Comparison of ENCODE assay signal across 20 mouse cellular contexts in the genomic region with DNA sequence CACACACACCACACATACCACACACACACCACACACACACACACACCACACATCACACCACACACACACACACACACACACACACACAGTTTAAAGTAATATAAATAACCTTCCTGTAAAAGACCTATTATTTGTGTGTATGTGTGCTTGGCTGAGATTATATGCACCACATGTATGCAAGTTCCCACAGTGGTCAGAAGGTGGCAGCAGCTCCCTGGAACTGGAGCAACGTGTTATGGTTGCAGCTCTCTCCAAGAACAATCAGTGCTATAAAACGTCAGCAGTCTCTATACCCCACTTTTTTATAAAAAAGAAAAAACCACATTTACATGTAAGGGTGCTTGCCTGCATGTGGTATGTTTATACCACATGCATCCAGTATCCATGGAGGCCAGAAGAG. TPM values are rescaled to one million over a fixed set of nuclear protein-coding genes. Genes with fewer than 3 reads are reported as not detected.
A peak's percentile ranks its signal among the peaks of the same experiment; 100 is the strongest.
DNase-seq lines count a peak whose midpoint lies in the region; ATAC-seq and TF ChIP-seq lines count a peak whose summit lies in the region.
"Had no signal": no experiment of that assay in that cellular context is flagged by ENCODE, and none has a peak within 500 bp of the region (broad histone marks: within the 10 kb centered on the region; RNA-seq: fewer than 3 reads in every experiment).

No protein-coding gene starts in this region.

- no peak for DNase-seq in forebrain, postnatal 0 days
- no peak for DNase-seq in forebrain, embryonic 11.5 days (ENCODE audit: low spot score)
- no peak for DNase-seq in liver, adult 2 months (ENCODE audit: extremely low read depth, low read depth, low spot score)
- DNase-seq in A20 (ENCODE audit: low read depth, low spot score) = peak; percentile 34
- no peak for DNase-seq in adrenal gland, postnatal 36 days
- no peak for DNase-seq in layer of hippocampus, adult 11-12 months (ENCODE audit: low spot score)
- DNase-seq: cerebellum, adult 8-10 months; kidney, adult 8-10 months; liver, postnatal 0 days; spleen, adult 18-20 months had no signal

- TF ChIP-seq POLR2A in liver, adult 2 months (IDR thresholded peaks at IDR 0.05; ENCODE audit: extremely low read depth, insufficient read depth, low read length) = no peak

- peak; percentile 46 for TF ChIP-seq CTCF in forebrain, postnatal 0 days (IDR thresholded peaks at IDR 0.05; ENCODE audit: low read depth)
- TF ChIP-seq CTCF in liver, adult 2 months (IDR thresholded peaks at IDR 0.05; ENCODE audit: low read depth, low read length) = peak; percentile 23; the same call in 1 of the 2 replicates
- peak; percentile 74 for TF ChIP-seq CTCF in intestine, postnatal 0 days (IDR thresholded peaks at IDR 0.05; ENCODE audit: low read depth)

- H3K27ac ChIP-seq in forebrain, postnatal 0 days (ENCODE audit: low read depth, low read length) = no peak overlapping the region
- no peak overlapping the region for H3K27ac ChIP-seq in forebrain, embryonic 11.5 days (ENCODE audit: low read depth, low read length)
- H3K27ac ChIP-seq in liver, adult 2 months (replicated peaks; ENCODE audit: insufficient read depth, low read depth, low read length) = no peak overlapping the region
- no peak overlapping the region for H3K27ac ChIP-seq in liver, embryonic 12.5 days
- H3K27ac ChIP-seq in intestine, postnatal 0 days (ENCODE audit: low read depth, low read length) = no peak overlapping the region; the same call in 1 of the 2 replicates
- H3K27ac ChIP-seq: hindbrain, embryonic 12.5 days; limb, embryonic 10.5 days; midbrain, embryonic 15.5 days; neural tube, embryonic 12.5 days had no signal

- 0 out of 2 replicates have a peak, but pooled peaks cover 4% of the 10 kb centered on the region for H3K27me3 ChIP-seq in forebrain, postnatal 0 days (ENCODE audit: insufficient read depth, low read length)
- peaks cover 12% of the 10 kb centered on the region for H3K27me3 ChIP-seq in forebrain, embryonic 11.5 days (ENCODE audit: control insufficient read depth, insufficient read depth, low read length)
- H3K27me3 ChIP-seq in liver, adult 2 months (ENCODE audit: control insufficient read depth, insufficient read depth, low read length) = no peaks in the 10 kb centered on the region
- H3K27me3 ChIP-seq in liver, embryonic 12.5 days (replicated peaks) = peaks cover 48% of the 10 kb centered on the region
- H3K27me3 ChIP-seq in intestine, postnatal 0 days (replicated peaks; ENCODE audit: control insufficient read depth, insufficient read depth, low read length) = no peaks in the 10 kb centered on the region

- H3K4me2 ChIP-seq in forebrain, postnatal 0 days (ENCODE audit: low read depth) = no peak overlapping the region
- no peak overlapping the region for H3K4me2 ChIP-seq in forebrain, embryonic 11.5 days (ENCODE audit: low read depth, low read length, severe bottlenecking)
- no peak overlapping the region for H3K4me2 ChIP-seq in liver, embryonic 12.5 days
- peak overlapping the region; percentile 69 for H3K4me2 ChIP-seq in intestine, postnatal 0 days (replicated peaks; ENCODE audit: low read depth)
- H3K4me2 ChIP-seq: hindbrain, embryonic 12.5 days; midbrain, embryonic 15.5 days; neural tube, embryonic 12.5 days had no signal

- H3K9ac ChIP-seq in forebrain, postnatal 0 days = no peak overlapping the region
- H3K9ac ChIP-seq in forebrain, embryonic 11.5 days (ENCODE audit: low read length) = no peak overlapping the region
- H3K9ac ChIP-seq in liver, adult 2 months (ENCODE audit: low read depth, low read length) = no peak overlapping the region
- H3K9ac ChIP-seq in liver, embryonic 12.5 days = no peak overlapping the region
- no peak overlapping the region for H3K9ac ChIP-seq in intestine, postnatal 0 days (ENCODE audit: low read depth, low read length)
- H3K9ac ChIP-seq: hindbrain, embryonic 12.5 days; liver, postnatal 0 days; midbrain, embryonic 15.5 days; neural tube, embryonic 12.5 days had no signal

- H3K9me3 ChIP-seq in forebrain, postnatal 0 days (ENCODE audit: low read length) = no peaks in the 10 kb centered on the region
- H3K9me3 ChIP-seq in forebrain, embryonic 11.5 days (ENCODE audit: control insufficient read depth, low read length) = no peaks in the 10 kb centered on the region; the same call in 1 of the 2 replicates
- H3K9me3 ChIP-seq in liver, embryonic 12.5 days (replicated peaks) = peaks cover 7% of the 10 kb centered on the region
- no peaks in the 10 kb centered on the region for H3K9me3 ChIP-seq in intestine, postnatal 0 days (ENCODE audit: control insufficient read depth)
- H3K9me3 ChIP-seq: limb, embryonic 10.5 days; midbrain, embryonic 15.5 days had no signal

- no peak for ATAC-seq in forebrain, postnatal 0 days
- no peak for ATAC-seq in forebrain, embryonic 11.5 days (replicated peaks; ENCODE audit: low FRiP score)
- no peak for ATAC-seq in liver, embryonic 12.5 days
- no peak for ATAC-seq in intestine, postnatal 0 days
- ATAC-seq: liver, postnatal 0 days; midbrain, embryonic 15.5 days had no signal

- H3K36me3 ChIP-seq in forebrain, postnatal 0 days (ENCODE audit: insufficient read depth) = no peaks in the 10 kb centered on the region
- no peaks in the 10 kb centered on the region for H3K36me3 ChIP-seq in forebrain, embryonic 11.5 days (ENCODE audit: control insufficient read depth, insufficient read depth, low read length)
- H3K36me3 ChIP-seq in liver, adult 2 months (ENCODE audit: control insufficient read depth, insufficient read depth, low read length) = no peaks in the 10 kb centered on the region
- H3K36me3 ChIP-seq in liver, embryonic 12.5 days = no peaks in the 10 kb centered on the region
- H3K36me3 ChIP-seq in intestine, postnatal 0 days (ENCODE audit: control insufficient read depth, insufficient read depth) = peaks cover 5% of the 10 kb centered on the region; the same call in 1 of the 2 replicates
- H3K36me3 ChIP-seq: hindbrain, embryonic 12.5 days; limb, embryonic 10.5 days; midbrain, embryonic 15.5 days; neural tube, embryonic 12.5 days had no signal

- H3K4me3 ChIP-seq in forebrain, postnatal 0 days (ENCODE audit: low read depth, low read length) = no peak overlapping the region
- no peak overlapping the region for H3K4me3 ChIP-seq in forebrain, embryonic 11.5 days (ENCODE audit: low read depth, low read length)
- no peak overlapping the region for H3K4me3 ChIP-seq in liver, adult 2 months (ENCODE audit: insufficient read depth, low read depth, low read length)
- no peak overlapping the region for H3K4me3 ChIP-seq in liver, embryonic 12.5 days
- no peak overlapping the region for H3K4me3 ChIP-seq in intestine, postnatal 0 days (ENCODE audit: low read depth, low read length)
- H3K4me3 ChIP-seq: hindbrain, embryonic 12.5 days; limb, embryonic 10.5 days; midbrain, embryonic 15.5 days; neural tube, embryonic 12.5 days had no signal

- 68% methylated on average over 2 of the region's 2 CpGs for WGBS in forebrain, postnatal 0 days
- WGBS in forebrain, embryonic 11.5 days = 76% methylated on average over 2 of the region's 2 CpGs
- 89% methylated on average over 2 of the region's 2 CpGs for WGBS in liver, adult 2 months
- WGBS in liver, embryonic 12.5 days (ENCODE audit: insufficient replicate concordance) = 53% methylated on average over 2 of the region's 2 CpGs
- whole genome bisulfite sequencing in intestine, postnatal 0 days = 52% methylated on average over 2 of the region's 2 CpGs

- H3K79me2 ChIP-seq in liver, adult 2 months (ENCODE audit: control insufficient read depth, insufficient read depth, low read length) = no peaks in the 10 kb centered on the region

- H3K4me1 ChIP-seq in forebrain, postnatal 0 days (ENCODE audit: insufficient read depth) = 0 out of 2 replicates have a peak, but pooled peaks cover 5% of the 10 kb centered on the region
- H3K4me1 ChIP-seq in forebrain, embryonic 11.5 days (replicated peaks; ENCODE audit: control insufficient read depth, insufficient read depth, low read length) = peaks cover 3% of the 10 kb centered on the region; the same call in 1 of the 2 replicates
- H3K4me1 ChIP-seq in liver, adult 2 months (ENCODE audit: control insufficient read depth, insufficient read depth, low read length) = peaks cover 2% of the 10 kb centered on the region; the same call in 1 of the 2 replicates
- peaks cover 9% of the 10 kb centered on the region; the same call in 1 of the 2 replicates for H3K4me1 ChIP-seq in liver, embryonic 12.5 days
- H3K4me1 ChIP-seq in intestine, postnatal 0 days (replicated peaks; ENCODE audit: control insufficient read depth, insufficient read depth, low read length) = no peaks in the 10 kb centered on the region; the same call in 1 of the 2 replicates

RNA-seq across cellular contexts. Expression of gene Myh14, which starts 4.2 kb away (rescaled TPM):
- total RNA-seq in forebrain, postnatal 0 days (2014; rRNA removed) = 4.5 and 11.9 TPM in 2 replicates
- polyA plus RNA-seq in forebrain, postnatal 0 days (2015; fragmentation: Nextera tagmentation; extraction: Ambion mirVana) = 2.9 and 4.2 TPM in 2 replicates
- polyA plus RNA-seq in forebrain, embryonic 11.5 days (2014; fragmentation: Nextera tagmentation; extraction: Ambion mirVana) = 1.7 and 2.6 TPM in 2 replicates
- 7.0 and 8.0 TPM in 2 replicates for total RNA-seq in liver, adult 2 months (2014; rRNA removed)
- 5.6 and 6.0 TPM in 2 replicates for polyA plus RNA-seq in liver, adult 2 months (2012; rRNA removed)
- 0.13 and 0.35 TPM in 2 replicates for polyA plus RNA-seq in liver, embryonic 12.5 days (2016; fragmentation: Nextera tagmentation; extraction: Ambion mirVana)
- 114 and 141 TPM in 2 replicates for polyA plus RNA-seq in intestine, postnatal 0 days (2015; fragmentation: Nextera tagmentation; extraction: Ambion mirVana)
- total RNA-seq in adrenal gland, postnatal 36 days (2021) = 1 to 10 TPM; 3.0 to 4.9 TPM

RNA-seq across cellular contexts. Expression of gene Izumo2, which starts 42.1 kb away (rescaled TPM):
- total RNA-seq in forebrain, postnatal 0 days (2014; rRNA removed) = not detected in 2 replicates
- polyA plus RNA-seq in forebrain, postnatal 0 days (2015; fragmentation: Nextera tagmentation; extraction: Ambion mirVana) = not detected in 2 replicates
- not detected in 2 replicates for polyA plus RNA-seq in forebrain, embryonic 11.5 days (2014; fragmentation: Nextera tagmentation; extraction: Ambion mirVana)
- total RNA-seq in liver, adult 2 months (2014; rRNA removed) = not detected in 2 replicates
- polyA plus RNA-seq in liver, adult 2 months (2012; rRNA removed) = not detected in 2 replicates
- polyA plus RNA-seq in liver, embryonic 12.5 days (2016; fragmentation: Nextera tagmentation; extraction: Ambion mirVana) = not detected in 2 replicates
- not detected in 2 replicates for polyA plus RNA-seq in intestine, postnatal 0 days (2015; fragmentation: Nextera tagmentation; extraction: Ambion mirVana)
- not detected for total RNA-seq in adrenal gland, postnatal 36 days (2021)
- total RNA-seq: gastrocnemius, postnatal 4 days; layer of hippocampus, postnatal 14 days had no signal
- polyA plus RNA-seq: heart, embryonic 14.5 days; hindbrain, embryonic 12.5 days; limb, embryonic 10.5 days; liver, postnatal 0 days; midbrain, embryonic 15.5 days; neural tube, embryonic 12.5 days; stomach, embryonic 16.5 days had no signal

Comparison
In these comparisons a context has a peak if more than half of its experiments do, and no peak if none do; other contexts are left out.
1. CTCF ChIP-seq: peak in every context shown above with its lines; median percentile 74 in intestine, postnatal 0 days; 46 in forebrain, postnatal 0 days; 23 in liver, adult 2 months.
2. RNA of gene Myh14, which starts 4.2 kb away (polyA plus RNA-seq): 114 to 141 TPM in intestine, postnatal 0 days; 5.6 to 6.0 TPM in liver, adult 2 months, 2.9 to 4.2 TPM in forebrain, postnatal 0 days, 1.7 to 2.6 TPM in forebrain, embryonic 11.5 days and 0.13 to 0.35 TPM in liver, embryonic 12.5 days; every median in the first group is over 10 times any median in the second.